Mouse (Mus musculus) erythroblast, embryonic 14.5 days (primary cell): Measurements from ENCODE around the gene Ttc9b.

Source experiments
- GATA1 ChIP-seq: IDR thresholded peaks from 2 replicates; pipeline ENCODE4 v1.6.1; 2012; ENCODE audit warnings: low read length, inconsistent platforms, mixed read lengths
- TAL1 ChIP-seq: IDR thresholded peaks from 3 replicates; pipeline ENCODE4 v1.6.1; 2012; ENCODE audit warnings: low read length, inconsistent platforms, mixed read lengths

GRCm38 (mm10) chr7:27656600-27656999 lies 2.9 kb downstream of the Ttc9b start:
- TF ChIP-seq GATA1 (no peak), TAL1 (no peak)
